Mouse (Mus musculus) bone marrow, adult 2 months (tissue): Measurements from ENCODE around the gene Plcg2.

Experiments used
- CTCF ChIP-seq: fragments of 200-500 bp; IDR thresholded peaks from 2 replicates; pipeline ENCODE4 v1.5.1; 2011; ENCODE audit warnings: low read length, control low read depth; ENCODE audit not compliant: control insufficient read depth, insufficient read depth
- POLR2A ChIP-seq: fragments of 200-500 bp; IDR thresholded peaks from 2 replicates; pipeline ENCODE4 v1.6.1; 2011; ENCODE audit warnings: low read depth, mild to moderate bottlenecking, control low read depth, low read length, borderline replicate concordance; ENCODE audit not compliant: control insufficient read depth

GRCm38 (mm10) chr8:117639631-117640030 is 141.5 kb downstream of the Plcg2 start:
- no peak for TF ChIP-seq CTCF
- no peak for TF ChIP-seq POLR2A
